8 mouse cellular contexts compared by ENCODE assay signal in genomic region chr8:120752082-120752452, GRCm38 (mm10). TPM values are rescaled to one million over a fixed set of nuclear protein-coding genes. Genes with fewer than 3 reads are reported as not detected.
A peak's percentile ranks its signal among the peaks of the same experiment; 100 is the strongest.
DNase-seq lines count a peak whose midpoint lies in the region; ATAC-seq lines count a peak whose summit lies in the region.

No protein-coding gene starts in this region.

- no peaks in the 10 kb centered on the region for H3K36me3 ChIP-seq in heart, embryonic 15.5 days
- no peaks in the 10 kb centered on the region for H3K36me3 ChIP-seq in limb, embryonic 10.5 days

- H3K27me3 ChIP-seq in heart, embryonic 15.5 days: 0 out of 2 replicates have a peak, but pooled peaks cover 5% of the 10 kb centered on the region
- H3K27me3 ChIP-seq in limb, embryonic 10.5 days (ENCODE audit: low read depth, poor library complexity, severe bottlenecking): peaks cover 54% of the 10 kb centered on the region

- H3K9me3 ChIP-seq in heart, embryonic 15.5 days (replicated peaks): no peaks in the 10 kb centered on the region
- H3K9me3 ChIP-seq in limb, embryonic 10.5 days (replicated peaks): no peaks in the 10 kb centered on the region

- H3K4me1 ChIP-seq in heart, embryonic 15.5 days (replicated peaks): peaks cover 24% of the 10 kb centered on the region
- H3K4me1 ChIP-seq in limb, embryonic 10.5 days: peaks cover 41% of the 10 kb centered on the region

- peak; percentile 72 for ATAC-seq in heart, embryonic 15.5 days (replicated peaks; ENCODE audit: insufficient number of reproducible peaks, insufficient read depth, low FRiP score, low read depth)
- no peak for ATAC-seq in monocyte, adult 5-6 weeks (replicated peaks; ENCODE audit: insufficient number of reproducible peaks, low FRiP score, low TSS enrichment, poor library complexity, severe bottlenecking)

- peak overlapping the region; percentile 48 for H3K9ac ChIP-seq in heart, embryonic 15.5 days

- peak overlapping the region; percentile 49 for H3K4me2 ChIP-seq in heart, embryonic 15.5 days

- peak; percentile 60 for DNase-seq in T-cell, adult 2 months (ENCODE audit: low spot score)
- peak; percentile 74 for DNase-seq in embryo, embryonic 10 days (ENCODE audit: low spot score)
- peak; percentile 51 for DNase-seq in limb, embryonic 10.5 days (ENCODE audit: low spot score)
- DNase-seq in naive thymus-derived CD4-positive, alpha-beta T cell, adult 2 months (ENCODE audit: low read depth): peak; percentile 78
- DNase-seq in frontal cortex, postnatal 14 days (ENCODE audit: low spot score in 2 of 2): no peak
- no peak for DNase-seq in right cerebral cortex, postnatal 10 days (ENCODE audit: low spot score in 2 of 2)

- peak overlapping the region; percentile 11 for H3K4me3 ChIP-seq in heart, embryonic 15.5 days
- no peak overlapping the region for H3K4me3 ChIP-seq in limb, embryonic 10.5 days

- 4% methylated on average over 12 of the region's 12 CpGs for WGBS in heart, embryonic 15.5 days
- WGBS in limb, embryonic 10.5 days: 13% methylated on average over 12 of the region's 12 CpGs

- H3K27ac ChIP-seq in heart, embryonic 15.5 days: peak overlapping the region; percentile 73
- peak overlapping the region; percentile 68 for H3K27ac ChIP-seq in limb, embryonic 10.5 days

RNA-seq across cellular contexts. Expression of gene Irf8, which starts 15.9 kb away (rescaled TPM):
- 12.6 and 18.9 TPM in 2 replicates for polyA plus RNA-seq in heart, embryonic 15.5 days (2015; fragmentation: Nextera tagmentation; extraction: Ambion mirVana)
- 1.4 and 1.7 TPM in 2 replicates for polyA plus RNA-seq in limb, embryonic 10.5 days (2016; fragmentation: Nextera tagmentation; extraction: Ambion mirVana)
- 235 to 408 TPM (median 258 TPM) in 3 replicates for total RNA-seq in monocyte, adult 5-6 weeks (2017)

Comparison
In these comparisons a context has a peak if more than half of its experiments do, and no peak if none do; other contexts are left out.
1. DNase-seq: peak in T-cell, adult 2 months (single experiment), embryo, embryonic 10 days (single experiment), limb, embryonic 10.5 days (single experiment) and naive thymus-derived CD4-positive, alpha-beta T cell, adult 2 months (single experiment); none in frontal cortex, postnatal 14 days (0 of 2) and right cerebral cortex, postnatal 10 days (0 of 2).